Mouse (Mus musculus) brain, embryonic 14.5 days (tissue): Measurements from ENCODE around the gene Hoxc6. TPM values are rescaled to one million over a fixed set of nuclear protein-coding genes. Genes with fewer than 3 reads are reported as not detected.

Experiments
- DNase-seq: peaks from one replicate; pipeline ENCODE4 v3.0.0-alpha.2; 2011; ENCODE audit warnings: low read depth
- CTCF ChIP-seq: fragments of 200-500 bp; IDR thresholded peaks from 2 replicates; pipeline ENCODE4 v1.5.1; 2012; ENCODE audit warnings: inconsistent platforms, mild to moderate bottlenecking, moderate library complexity, borderline replicate concordance; ENCODE audit not compliant: insufficient read depth, insufficient read length; ENCODE audit errors: extremely low read depth
- POLR2A ChIP-seq: fragments of 200-500 bp; IDR thresholded peaks from 2 replicates; pipeline ENCODE4 v1.6.1; 2012; ENCODE audit warnings: mild to moderate bottlenecking, inconsistent platforms, borderline replicate concordance; ENCODE audit not compliant: poor library complexity, insufficient read depth, insufficient read length, severe bottlenecking; ENCODE audit errors: extremely low read depth
- polyA plus RNA-seq: library from polyadenylated mRNA; depleted of rRNA; stranded (reverse); fragments of >200 nt; gene quantifications from 2 replicates; pipeline ENCODE4 v1.2.3, GENCODE M21; 2012

Gene Hoxc6
- polyA plus RNA-seq, 1 experiment, result 0.63 TPM

GRCm38 (mm10) chr15:103034807-103035547, 36.9 kb downstream of the Hoxc6 start:
- DNase-seq, result no peak
- TF ChIP-seq CTCF, result no peak
- TF ChIP-seq POLR2A, result no peak

DNA sequence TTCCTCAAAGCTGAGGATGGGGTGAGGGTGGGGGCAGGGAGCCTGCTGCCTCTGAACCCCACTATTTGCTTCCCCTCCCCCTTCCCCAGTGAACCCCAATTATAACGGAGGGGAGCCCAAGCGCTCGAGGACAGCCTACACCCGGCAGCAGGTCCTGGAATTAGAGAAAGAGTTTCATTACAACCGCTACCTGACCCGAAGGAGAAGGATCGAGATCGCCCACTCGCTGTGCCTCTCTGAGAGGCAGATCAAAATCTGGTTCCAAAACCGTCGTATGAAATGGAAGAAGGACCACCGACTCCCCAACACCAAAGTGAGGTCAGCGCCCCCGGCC, 37.5 kb downstream of the Hoxc6 start:
- DNase-seq, result no peak
- TF ChIP-seq CTCF (no peak), POLR2A (no peak)

- no peak for TF ChIP-seq POLR2A
- no peak for TF ChIP-seq CTCF
- no peak for DNase-seq
Measured at GRCm38 (mm10) chr15:103037579-103037978, 39.5 kb downstream of the Hoxc6 start.

DNA sequence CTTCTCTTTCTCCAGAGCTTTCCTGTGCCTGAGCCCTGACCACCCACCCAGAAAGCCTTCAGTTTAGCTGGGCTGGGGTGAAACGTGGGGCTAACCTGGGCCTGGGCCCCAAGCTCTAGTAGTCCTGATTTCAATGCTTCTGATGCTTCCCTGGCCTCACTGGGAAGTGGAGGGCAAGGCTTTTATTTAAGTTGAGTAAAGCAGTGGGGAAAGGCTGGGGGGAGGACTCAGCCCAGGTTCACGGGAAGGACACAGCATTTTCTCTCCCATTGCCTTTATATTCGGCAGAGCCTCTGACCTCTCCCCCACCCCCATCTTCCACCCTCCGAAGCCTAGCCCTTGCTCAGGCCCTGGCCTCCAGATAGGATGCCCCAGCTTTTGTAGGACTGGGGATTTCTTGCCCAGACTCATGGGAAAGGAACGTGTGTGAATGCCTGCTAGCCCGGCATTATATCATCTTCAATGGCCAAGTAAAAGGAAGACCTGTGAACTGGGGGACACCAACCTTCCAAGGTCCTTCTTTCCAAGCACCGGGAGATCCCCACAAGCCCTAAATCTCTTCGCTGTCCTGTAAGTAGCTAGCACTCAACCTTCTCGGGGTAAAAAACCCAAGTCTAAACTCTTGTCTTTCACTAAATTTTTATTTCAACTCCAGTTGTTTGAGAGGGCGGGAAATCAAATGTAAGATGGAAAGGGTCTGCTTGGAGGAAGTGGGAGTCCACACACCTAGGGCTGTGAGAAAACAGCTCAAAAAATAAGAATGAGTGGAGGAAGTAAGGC, 40.8 kb downstream of the Hoxc6 start:
- no peak for DNase-seq
- TF ChIP-seq CTCF (no peak), POLR2A (no peak)

GRCm38 (mm10) chr15:103039609-103040008, 41.6 kb downstream of the Hoxc6 start:
- no peak for DNase-seq
- TF ChIP-seq CTCF (no peak), POLR2A (no peak)

DNA sequence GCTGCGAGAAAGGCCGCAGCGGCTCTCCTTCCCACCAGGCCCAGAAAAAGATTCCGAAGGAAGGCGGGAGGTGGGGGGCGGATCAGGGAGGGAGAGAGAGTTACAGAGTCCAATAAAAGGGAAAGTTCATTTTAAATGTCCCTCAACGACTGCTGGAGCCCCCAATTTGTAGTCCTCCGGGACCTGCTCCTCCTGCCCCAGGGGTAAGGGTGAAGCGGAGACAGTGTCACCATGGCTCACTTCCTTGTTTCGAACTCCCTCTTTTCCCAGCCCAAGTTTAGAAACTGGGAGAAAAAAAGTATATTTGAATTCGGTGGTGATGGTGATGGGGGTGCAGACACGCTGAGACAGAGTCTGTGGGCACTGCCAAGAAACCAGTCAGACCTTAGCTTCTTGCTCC, 42.5 kb downstream of the Hoxc6 start:
- no peak for DNase-seq
- TF ChIP-seq CTCF (no peak), POLR2A (no peak)

DNA sequence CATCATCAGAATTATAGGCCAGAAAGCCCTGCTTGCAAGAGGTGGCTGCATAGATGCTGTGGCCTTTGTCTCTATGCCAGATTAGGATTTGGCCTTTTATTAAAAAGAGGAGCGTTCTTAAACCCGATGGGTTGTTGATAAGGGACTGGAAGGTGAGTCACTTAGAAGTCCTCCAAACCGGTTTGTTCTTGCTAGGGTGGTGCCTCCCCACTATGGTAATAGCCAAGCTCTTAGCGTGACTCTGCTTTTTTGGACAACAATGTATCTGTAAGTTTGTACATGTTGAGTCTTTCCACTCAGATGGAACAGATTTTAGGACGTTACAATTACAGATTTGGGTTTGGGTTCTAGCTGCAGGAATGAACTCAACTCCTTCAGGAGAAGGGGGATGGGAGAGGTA, 43.6 kb downstream of the Hoxc6 start:
- DNase-seq, result no peak
- TF ChIP-seq CTCF (no peak), POLR2A (no peak)

- no peak for DNase-seq
- no peak for TF ChIP-seq CTCF
- TF ChIP-seq POLR2A, result no peak
Measured at GRCm38 (mm10) chr15:103042209-103042608, 44.2 kb downstream of the Hoxc6 start.

GRCm38 (mm10) chr15:103051670-103052069, 53.6 kb downstream of the Hoxc6 start:
- TF ChIP-seq POLR2A (no peak), CTCF (no peak)
- no peak for DNase-seq

DNA sequence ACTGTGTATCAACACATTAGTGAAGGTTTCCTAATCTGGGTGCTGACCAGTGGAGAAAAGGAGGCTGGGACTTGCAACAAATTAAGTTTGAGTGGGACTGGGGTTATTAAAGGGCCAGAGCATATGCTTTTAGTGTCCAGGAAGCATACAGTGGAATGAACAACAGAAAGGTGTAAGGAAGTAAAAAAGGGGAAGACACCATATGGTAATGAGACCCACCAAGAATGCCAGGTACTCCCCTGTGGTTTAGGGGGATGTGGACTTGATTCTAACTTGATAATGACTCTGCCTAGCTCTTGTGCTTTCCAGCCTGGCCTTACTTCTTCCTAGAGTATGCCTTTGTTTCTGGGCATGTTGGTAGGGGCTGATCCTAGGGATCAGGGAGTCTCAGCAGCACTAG, 55.2 kb downstream of the Hoxc6 start:
- DNase-seq, result no peak
- TF ChIP-seq CTCF (no peak), POLR2A (no peak)

GRCm38 (mm10) chr15:103056396-103056795, 58.3 kb downstream of the Hoxc6 start:
- TF ChIP-seq POLR2A (no peak), CTCF (no peak)
- no peak for DNase-seq

DNA sequence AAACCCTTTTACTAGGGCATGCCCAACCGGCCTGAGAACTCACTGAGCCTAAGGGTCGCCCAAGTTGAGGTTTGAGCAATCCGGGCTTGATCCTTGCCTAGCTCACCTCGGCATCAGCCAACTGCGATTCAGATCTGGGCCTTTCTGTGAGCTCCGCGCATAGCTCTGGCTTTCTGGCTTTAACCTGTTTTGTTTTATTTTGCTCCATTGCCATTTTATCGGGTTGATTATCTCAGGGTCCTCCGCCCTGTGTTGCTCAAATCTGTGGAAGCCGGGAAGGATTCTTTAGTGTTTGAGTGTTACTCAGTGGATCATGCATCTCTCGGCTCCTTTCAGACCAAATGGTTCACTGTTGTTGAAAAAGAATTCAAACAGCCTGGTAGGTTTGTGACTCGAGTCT, 60.7 kb downstream of the Hoxc6 start:
- peak; percentile 29 for DNase-seq
- TF ChIP-seq POLR2A (no peak), CTCF (no peak)
